Mouse (Mus musculus): ENCODE results near the gene Gpr107. TPM values are rescaled to one million over a fixed set of nuclear protein-coding genes. Genes with fewer than 3 reads are reported as not detected.

Gpr107 gene
- polyA plus RNA-seq, 1 experiment = 28.2 TPM

- TF ChIP-seq CTCF (IDR thresholded peaks at IDR 0.05; ENCODE audit: extremely low read depth, insufficient read depth, low read length) = no peak
- no peak for TF ChIP-seq POLR2A (IDR thresholded peaks at IDR 0.05; ENCODE audit: extremely low read depth, insufficient read depth, low read length)
- Histone ChIP-seq H3K4me3 (ENCODE audit: insufficient read depth, low read length) (no peak overlapping the region), H3K4me1 (ENCODE audit: control insufficient read depth, insufficient read depth, low read length) (peaks cover 3% of the 10 kb centered on the region; the same call in 1 of the 2 replicates), H3K27ac (ENCODE audit: insufficient read depth, low read length) (no peak overlapping the region)
Measured at GRCm38 (mm10) chr2:31125156-31125555, 27.0 kb upstream of the Gpr107 start.

- no peak overlapping the region for H3K4me3 ChIP-seq (ENCODE audit: insufficient read depth, low read length)
- no peak for TF ChIP-seq CTCF (IDR thresholded peaks at IDR 0.05; ENCODE audit: extremely low read depth, insufficient read depth, low read length)
- no peak for TF ChIP-seq POLR2A (IDR thresholded peaks at IDR 0.05; ENCODE audit: extremely low read depth, insufficient read depth, low read length)
- H3K4me1 ChIP-seq (ENCODE audit: control insufficient read depth, insufficient read depth, low read length) = peaks cover 3% of the 10 kb centered on the region; the same call in 1 of the 2 replicates
- H3K27ac ChIP-seq (ENCODE audit: insufficient read depth, low read length) = no peak overlapping the region
Measured at GRCm38 (mm10) chr2:31126048-31126447, 26.1 kb upstream of the Gpr107 start.

GRCm38 (mm10) chr2:31127219-31127618 is 24.9 kb upstream of the Gpr107 start:
- Histone ChIP-seq H3K4me1 (ENCODE audit: control insufficient read depth, insufficient read depth, low read length) (peaks cover 3% of the 10 kb centered on the region; the same call in 1 of the 2 replicates), H3K4me3 (ENCODE audit: insufficient read depth, low read length) (no peak overlapping the region), H3K27ac (ENCODE audit: insufficient read depth, low read length) (no peak overlapping the region)
- TF ChIP-seq POLR2A (IDR thresholded peaks at IDR 0.05; ENCODE audit: extremely low read depth, insufficient read depth, low read length) (no peak), CTCF (IDR thresholded peaks at IDR 0.05; ENCODE audit: extremely low read depth, insufficient read depth, low read length) (no peak)

- H3K27ac ChIP-seq (ENCODE audit: insufficient read depth, low read length) = no peak overlapping the region
Measured at GRCm38 (mm10) chr2:31127899-31128298, 24.2 kb upstream of the Gpr107 start.

GRCm38 (mm10) chr2:31129742-31130518 is 22.2 kb upstream of the Gpr107 start:
- TF ChIP-seq CTCF (IDR thresholded peaks at IDR 0.05; ENCODE audit: extremely low read depth, insufficient read depth, low read length) (no peak), POLR2A (IDR thresholded peaks at IDR 0.05; ENCODE audit: extremely low read depth, insufficient read depth, low read length) (no peak)
- H3K4me1 ChIP-seq (ENCODE audit: control insufficient read depth, insufficient read depth, low read length) = peaks cover 5% of the 10 kb centered on the region; the same call in 1 of the 2 replicates
- no peak overlapping the region for H3K4me3 ChIP-seq (ENCODE audit: insufficient read depth, low read length)
- H3K27ac ChIP-seq (ENCODE audit: insufficient read depth, low read length) = no peak overlapping the region

More at GRCm38 (mm10) chr2:31127899-31128298, 24.2 kb upstream of the Gpr107 start:
- TF ChIP-seq CTCF (IDR thresholded peaks at IDR 0.05; ENCODE audit: extremely low read depth, insufficient read depth, low read length) (no peak), POLR2A (IDR thresholded peaks at IDR 0.05; ENCODE audit: extremely low read depth, insufficient read depth, low read length) (no peak)
- H3K4me3 ChIP-seq (ENCODE audit: insufficient read depth, low read length) = no peak overlapping the region
- peaks cover 3% of the 10 kb centered on the region; the same call in 1 of the 2 replicates for H3K4me1 ChIP-seq (ENCODE audit: control insufficient read depth, insufficient read depth, low read length)

- TF ChIP-seq CTCF (IDR thresholded peaks at IDR 0.05; ENCODE audit: extremely low read depth, insufficient read depth, low read length) (no peak), POLR2A (IDR thresholded peaks at IDR 0.05; ENCODE audit: extremely low read depth, insufficient read depth, low read length) (no peak)
- Histone ChIP-seq H3K27ac (ENCODE audit: insufficient read depth, low read length) (no peak overlapping the region), H3K4me3 (ENCODE audit: insufficient read depth, low read length) (no peak overlapping the region), H3K4me1 (ENCODE audit: control insufficient read depth, insufficient read depth, low read length) (peaks cover 5% of the 10 kb centered on the region; the same call in 1 of the 2 replicates)
Measured at GRCm38 (mm10) chr2:31130815-31131299, 21.3 kb upstream of the Gpr107 start.

- no peak overlapping the region for H3K4me3 ChIP-seq (ENCODE audit: insufficient read depth, low read length)
- no peak for TF ChIP-seq POLR2A (IDR thresholded peaks at IDR 0.05; ENCODE audit: extremely low read depth, insufficient read depth, low read length)
- TF ChIP-seq CTCF (IDR thresholded peaks at IDR 0.05; ENCODE audit: extremely low read depth, insufficient read depth, low read length) = no peak
- peaks cover 5% of the 10 kb centered on the region for H3K4me1 ChIP-seq (ENCODE audit: control insufficient read depth, insufficient read depth, low read length)
- H3K27ac ChIP-seq (ENCODE audit: insufficient read depth, low read length) = no peak overlapping the region
Measured at GRCm38 (mm10) chr2:31132682-31133081, 19.4 kb upstream of the Gpr107 start.

- H3K4me3 ChIP-seq (ENCODE audit: insufficient read depth, low read length) = no peak overlapping the region
- H3K4me1 ChIP-seq (ENCODE audit: control insufficient read depth, insufficient read depth, low read length) = peaks cover 2% of the 10 kb centered on the region; the same call in 1 of the 2 replicates
- TF ChIP-seq CTCF (IDR thresholded peaks at IDR 0.05; ENCODE audit: extremely low read depth, insufficient read depth, low read length) (no peak), POLR2A (IDR thresholded peaks at IDR 0.05; ENCODE audit: extremely low read depth, insufficient read depth, low read length) (no peak)
- no peak overlapping the region for H3K27ac ChIP-seq (ENCODE audit: insufficient read depth, low read length)
Measured at GRCm38 (mm10) chr2:31133981-31134380, 18.1 kb upstream of the Gpr107 start.

- Histone ChIP-seq H3K27ac (ENCODE audit: insufficient read depth, low read length) (no peak overlapping the region), H3K4me3 (ENCODE audit: insufficient read depth, low read length) (no peak overlapping the region), H3K4me1 (ENCODE audit: control insufficient read depth, insufficient read depth, low read length) (peaks cover 4% of the 10 kb centered on the region; the same call in 1 of the 2 replicates)
- TF ChIP-seq CTCF (IDR thresholded peaks at IDR 0.05; ENCODE audit: extremely low read depth, insufficient read depth, low read length) (no peak), POLR2A (IDR thresholded peaks at IDR 0.05; ENCODE audit: extremely low read depth, insufficient read depth, low read length) (no peak)
Measured at GRCm38 (mm10) chr2:31135512-31135931, 16.6 kb upstream of the Gpr107 start.

GRCm38 (mm10) chr2:31136338-31136737 is 15.8 kb upstream of the Gpr107 start:
- Histone ChIP-seq H3K27ac (ENCODE audit: insufficient read depth, low read length) (no peak overlapping the region), H3K4me3 (ENCODE audit: insufficient read depth, low read length) (no peak overlapping the region), H3K4me1 (ENCODE audit: control insufficient read depth, insufficient read depth, low read length) (peaks cover 4% of the 10 kb centered on the region; the same call in 1 of the 2 replicates)
- no peak for TF ChIP-seq CTCF (IDR thresholded peaks at IDR 0.05; ENCODE audit: extremely low read depth, insufficient read depth, low read length)
- no peak for TF ChIP-seq POLR2A (IDR thresholded peaks at IDR 0.05; ENCODE audit: extremely low read depth, insufficient read depth, low read length)

All from cortical plate, adult 2 months (tissue).